Mouse (Mus musculus) heart, adult 8-10 months (tissue): ENCODE data around the gene Abhd17a. TPM values are rescaled to one million over a fixed set of nuclear protein-coding genes. Genes with fewer than 3 reads are reported as not detected.
A peak's percentile ranks its signal among the peaks of the same experiment; 100 is the strongest.

Source experiments
- DNase-seq: peaks from one replicate; pipeline ENCODE4 v3.0.0; 2022; ENCODE audit warnings: low spot score
- total RNA-seq, 4 experiments: library from RNA; stranded (reverse); gene quantifications; 2 replicates each; pipeline ENCODE4 v1.2.4; 2022

Gene Abhd17a
- total RNA-seq, 4 experiments from 2014 or later = 44.7 to 48.1 (median 46.9) TPM

DNA sequence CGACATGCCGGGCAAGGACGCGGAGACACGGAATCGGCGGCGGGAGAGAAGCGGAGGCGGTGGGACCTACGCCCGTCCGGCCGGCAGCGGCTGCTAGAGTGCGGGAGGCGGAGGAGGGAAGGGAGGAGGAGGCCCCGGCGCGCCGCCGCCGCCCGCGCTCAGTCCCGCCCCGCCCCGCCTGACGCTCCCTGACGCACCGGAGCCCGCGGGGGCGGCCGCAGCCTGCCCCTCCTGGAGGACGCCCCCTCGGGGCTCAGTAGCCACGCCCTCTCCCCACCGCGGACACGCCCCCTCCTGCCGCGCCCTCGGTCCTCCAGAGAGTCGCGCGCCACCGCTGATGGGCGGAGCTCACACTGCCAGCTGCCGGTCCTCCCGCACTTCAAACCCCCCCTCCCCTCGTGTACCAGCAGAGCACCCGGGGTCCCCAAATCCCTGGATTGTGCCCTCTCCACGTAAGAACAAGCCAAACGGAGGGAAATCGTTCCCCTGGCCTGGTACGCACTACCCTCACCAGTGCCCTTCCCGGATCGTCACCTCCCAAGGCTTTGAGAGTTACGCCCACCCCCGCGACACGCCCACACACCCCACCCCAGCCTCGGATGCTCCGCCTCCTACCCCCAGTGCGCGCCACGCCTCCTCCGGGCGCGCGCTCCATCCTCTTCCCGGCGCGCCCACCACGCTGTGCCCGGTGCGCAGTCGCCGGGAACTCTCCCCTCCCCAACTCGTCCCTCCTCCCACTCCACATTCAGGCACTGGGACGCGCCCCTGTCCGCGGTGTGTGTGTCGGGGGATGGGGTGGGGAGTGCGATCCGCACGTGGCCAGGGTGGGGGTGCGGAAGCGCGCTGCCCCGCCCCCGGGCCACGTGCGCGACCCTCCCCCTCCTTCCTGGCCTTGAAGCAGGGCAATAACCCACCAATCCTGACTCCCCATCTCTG lies 12.7 kb downstream of the Abhd17a start, which contains the start of gene Klf16:
Gene Klf16, minus strand, starts transcription at position 127 of the 936 bp plus-strand sequence.
- DNase-seq = peak; percentile 98

DNA sequence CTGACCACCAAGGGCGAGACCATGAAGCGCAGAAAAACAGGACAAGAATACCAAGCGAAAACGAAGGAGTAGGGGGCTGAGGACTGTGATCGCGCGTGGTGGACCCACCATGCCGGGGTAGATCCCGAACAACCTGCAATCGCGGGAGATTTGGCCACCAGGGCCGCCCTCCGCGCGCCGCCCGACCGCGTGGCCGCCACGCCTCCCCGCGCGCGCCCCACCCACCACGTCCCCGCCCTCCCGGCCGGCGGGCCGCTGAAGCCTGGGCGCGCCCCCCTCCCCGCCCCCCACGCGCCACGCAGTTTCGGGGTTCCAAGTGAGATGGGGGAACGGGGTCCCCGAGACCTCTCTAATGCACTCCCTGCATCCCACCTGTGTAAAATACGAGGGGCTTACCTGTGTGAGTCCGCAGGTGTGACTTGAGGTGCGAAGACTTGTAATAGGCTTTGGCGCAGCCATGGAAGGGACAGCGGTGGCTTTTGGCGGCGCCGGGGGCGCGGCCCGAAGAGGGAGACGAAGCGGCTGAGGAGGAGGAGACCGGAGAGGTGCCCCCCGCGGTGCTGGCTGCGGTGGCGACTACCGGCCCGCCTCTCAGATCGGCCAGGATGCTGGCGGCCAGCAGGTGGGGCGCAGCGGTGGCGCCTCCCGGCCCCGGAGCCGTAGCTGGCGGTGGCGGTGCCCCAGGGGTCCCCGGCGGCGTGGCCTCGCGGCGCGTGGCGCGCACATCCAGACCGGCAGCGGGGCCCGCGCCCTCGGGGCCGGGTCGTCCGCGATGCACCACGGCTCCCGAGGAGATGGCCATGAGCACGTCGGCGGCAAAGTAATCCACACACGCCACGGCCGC lies 13.6 kb downstream of the Abhd17a start:
- DNase-seq = no peak

DNA sequence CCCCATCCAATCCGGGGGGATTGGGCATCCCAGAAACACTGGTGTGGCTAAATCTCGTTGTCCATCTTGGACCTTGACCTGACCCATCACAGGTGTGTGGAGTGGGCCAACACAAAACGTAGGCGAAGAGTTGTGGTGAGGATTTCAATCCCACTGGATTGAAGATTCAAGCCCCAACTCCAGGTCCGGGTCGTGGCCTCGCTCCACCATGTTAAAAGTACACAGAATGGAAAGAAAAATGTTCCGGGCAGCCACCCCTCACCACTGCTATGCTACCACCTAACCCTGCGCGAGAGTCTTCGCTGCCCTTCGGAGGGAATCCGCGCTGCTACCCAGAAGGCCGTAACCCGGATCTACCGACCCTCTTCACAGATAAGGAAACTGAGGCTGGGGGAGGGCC lies 14.2 kb downstream of the Abhd17a start:
- DNase-seq = no peak

DNA sequence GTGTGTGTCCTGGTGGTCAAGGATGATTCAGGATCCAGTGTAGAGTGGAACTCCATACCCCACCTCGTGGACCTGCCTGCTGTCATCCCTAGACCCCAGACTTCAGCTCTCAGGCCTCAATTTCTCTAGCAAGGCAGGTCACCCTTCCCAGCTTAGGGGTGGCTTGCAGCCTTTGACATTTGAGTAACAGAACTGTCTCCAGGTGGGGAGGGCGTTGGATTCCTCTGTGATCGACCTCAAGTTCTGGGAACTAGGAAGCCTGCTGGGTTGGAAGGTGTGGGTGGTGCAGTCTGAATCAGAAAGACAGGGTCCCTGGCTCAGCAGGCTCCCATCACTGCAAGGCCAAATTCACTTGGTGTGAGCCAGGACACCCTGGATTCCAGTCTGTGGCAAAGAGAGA lies 15.2 kb downstream of the Abhd17a start:
- DNase-seq = no peak

DNA sequence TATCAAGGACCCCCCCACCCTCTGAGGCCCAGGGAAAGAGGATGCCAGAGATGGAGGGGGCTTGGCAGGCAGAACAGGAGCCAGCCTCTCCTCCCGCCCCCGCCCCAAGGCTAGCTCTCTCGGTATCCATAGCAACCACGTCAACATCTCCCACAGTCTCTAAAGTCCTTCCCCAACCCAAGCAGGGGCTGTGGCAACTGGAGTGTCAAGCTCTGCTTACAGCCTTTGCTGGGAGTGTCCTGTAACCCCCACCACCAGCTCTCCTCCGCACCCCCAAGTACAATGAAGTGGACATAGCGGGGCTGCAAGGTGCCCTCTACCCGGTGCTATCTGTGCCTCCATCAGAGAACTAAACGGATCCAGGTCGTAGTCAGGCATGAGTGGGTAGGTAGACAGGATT lies 16.2 kb downstream of the Abhd17a start:
- no peak for DNase-seq

DNA sequence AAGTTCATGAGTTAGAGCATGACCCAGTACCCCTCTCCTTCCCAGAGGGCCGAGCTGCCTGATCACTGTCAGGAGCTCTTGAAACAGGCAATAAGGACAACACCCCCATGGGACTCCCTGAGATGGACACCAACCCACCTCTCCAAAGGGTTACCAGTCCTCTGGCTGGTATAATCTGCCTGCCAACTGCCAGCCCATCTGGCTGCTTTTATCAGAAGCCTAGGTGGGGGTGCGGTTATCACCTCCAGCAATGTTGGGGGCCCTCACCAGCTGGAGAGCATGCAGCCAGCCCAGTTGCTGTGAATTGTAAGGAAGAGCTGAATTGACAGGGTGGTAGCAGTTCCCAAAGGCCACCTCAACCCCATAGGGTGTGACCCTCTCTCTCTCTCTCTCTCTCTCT lies 17.7 kb downstream of the Abhd17a start:
- no peak for DNase-seq

DNA sequence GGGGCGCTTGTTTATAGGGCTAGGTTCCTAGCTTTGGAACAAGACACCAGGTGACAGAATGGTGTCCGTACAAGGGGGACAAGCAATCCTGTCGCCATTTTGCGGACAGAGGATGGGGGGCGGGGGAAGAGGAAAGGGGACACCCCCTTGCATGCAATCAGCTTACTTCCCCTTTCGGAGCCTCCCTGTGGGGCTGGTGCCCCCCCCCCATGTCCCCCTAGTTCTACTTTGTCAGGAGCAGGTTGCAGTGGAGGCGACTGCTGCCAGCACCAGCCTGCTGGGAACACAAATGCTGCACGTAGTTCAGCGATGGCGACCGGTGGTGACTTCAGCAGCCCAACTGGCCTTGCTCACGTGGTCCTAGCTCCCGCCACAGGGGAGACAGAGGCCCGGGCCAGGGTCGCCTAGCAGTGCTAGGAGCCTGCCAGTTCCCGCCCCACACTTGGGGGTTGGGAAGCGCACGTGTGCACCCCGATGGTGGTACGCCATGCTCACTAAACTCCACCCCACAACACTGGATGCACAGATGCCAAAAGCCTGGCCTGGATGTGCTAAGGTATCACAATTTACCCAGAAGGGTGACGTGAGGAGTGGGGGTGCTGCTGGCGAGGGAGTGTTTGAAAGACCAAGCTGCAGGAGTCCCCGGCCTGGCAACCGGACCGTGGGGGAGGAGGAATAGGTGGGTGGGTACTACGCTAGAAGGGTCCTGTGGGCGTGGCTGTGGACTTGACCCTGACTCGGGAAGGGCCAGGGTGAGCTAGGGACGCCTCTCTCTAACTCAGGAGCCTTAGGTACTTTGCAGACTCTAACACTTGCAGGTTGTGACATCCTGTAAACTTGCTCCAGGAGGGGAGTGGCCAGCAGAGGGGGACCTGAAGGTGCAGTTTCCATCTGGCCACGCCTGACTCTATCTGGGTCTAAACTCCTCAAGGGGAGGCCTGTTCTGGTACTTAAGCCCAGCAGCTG lies 19.0 kb downstream of the Abhd17a start:
- DNase-seq = no peak

DNA sequence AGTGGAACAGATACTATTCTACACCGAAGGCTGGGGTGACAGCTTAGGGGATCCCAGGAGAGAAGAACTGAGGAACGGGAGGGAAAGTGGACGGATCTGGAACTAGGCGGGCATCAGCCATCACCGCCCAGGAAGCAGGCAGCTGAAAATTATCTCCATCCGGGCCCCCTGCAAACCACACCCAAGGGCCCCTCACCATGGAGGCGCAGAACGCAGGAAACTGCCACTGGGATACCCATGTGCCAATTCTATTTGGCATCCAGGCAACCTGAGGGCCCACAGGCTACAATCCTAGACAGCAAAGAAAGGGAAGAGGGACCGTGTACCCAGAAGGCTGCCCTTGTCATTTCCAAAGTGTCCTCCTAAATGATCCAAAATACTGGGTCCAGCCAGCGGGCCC lies 19.7 kb downstream of the Abhd17a start:
- DNase-seq = no peak

DNA sequence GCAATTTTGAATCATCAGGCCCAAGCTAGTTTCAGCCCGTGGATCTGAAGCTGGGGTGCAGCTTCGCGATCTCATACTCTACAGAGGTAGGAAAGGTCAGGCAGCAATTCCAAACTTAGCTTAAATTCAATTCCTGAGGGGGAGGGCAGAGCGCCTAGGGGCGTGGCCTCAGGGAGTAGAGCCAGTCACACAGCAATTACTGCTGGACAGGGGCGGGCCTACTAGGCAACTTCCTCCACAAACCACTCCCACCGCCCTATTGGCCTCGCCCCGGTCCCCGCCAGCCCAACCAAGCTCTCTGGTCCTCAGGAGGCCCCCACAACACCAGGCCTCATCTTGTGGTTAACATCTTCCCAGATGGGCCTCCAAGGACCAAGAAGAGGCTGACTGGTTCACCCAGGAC lies 20.5 kb downstream of the Abhd17a start:
- no peak for DNase-seq

DNA sequence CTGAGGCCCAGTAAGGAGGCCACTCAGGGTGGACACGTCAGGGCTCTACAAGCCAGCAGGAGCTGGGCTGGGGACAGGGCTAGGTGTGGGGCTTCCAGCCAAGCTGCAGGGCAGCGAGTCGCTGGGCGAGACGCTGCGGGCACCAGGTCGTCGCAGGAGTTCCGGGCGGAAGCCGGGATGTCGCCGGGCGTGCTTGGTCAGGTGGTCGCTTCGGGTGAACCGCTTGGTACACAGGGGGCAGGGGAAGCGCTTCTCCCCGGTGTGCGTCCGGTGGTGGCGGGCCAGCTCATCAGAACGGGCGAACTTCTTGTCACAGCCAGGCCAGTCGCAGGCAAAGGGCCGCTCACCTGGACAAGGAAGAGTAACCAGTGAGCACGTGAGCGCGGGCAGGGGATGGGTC lies 21.3 kb downstream of the Abhd17a start:
- no peak for DNase-seq

DNA sequence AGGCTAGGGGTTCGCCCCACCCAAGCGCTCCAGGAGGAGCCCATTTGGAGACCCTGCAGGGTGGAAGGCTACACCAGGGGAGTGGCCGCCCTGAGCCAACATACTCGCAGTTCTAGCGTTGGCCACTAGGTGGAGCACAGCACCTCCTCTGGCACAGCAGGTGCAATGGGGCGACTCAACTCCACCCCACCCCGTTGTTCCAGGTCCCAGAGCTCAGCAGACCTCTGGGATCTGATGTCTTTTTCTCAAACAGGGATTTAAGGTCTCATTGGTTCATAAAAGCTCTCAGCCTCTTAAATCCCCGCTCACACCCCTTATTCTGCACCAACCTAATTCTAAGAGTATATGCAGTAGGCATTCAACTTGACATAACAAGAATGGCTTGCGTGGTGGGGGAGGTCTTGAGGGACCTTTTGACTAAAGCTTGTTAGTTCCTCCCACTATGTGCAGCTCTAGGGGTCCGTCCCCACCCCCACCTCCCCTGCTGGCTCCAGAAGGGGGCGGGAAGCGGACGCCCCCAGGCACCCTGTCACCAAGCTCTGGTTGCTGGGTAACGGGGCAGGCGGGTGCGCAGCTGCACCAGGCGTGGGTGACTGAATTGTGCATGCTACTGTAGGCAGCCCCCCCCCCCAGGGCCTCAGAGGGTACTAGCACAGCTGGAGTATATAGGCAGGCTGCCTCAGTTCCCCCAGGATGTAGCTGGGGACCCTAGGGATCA lies 23.6 kb downstream of the Abhd17a start:
- DNase-seq = peak; percentile 80

DNA sequence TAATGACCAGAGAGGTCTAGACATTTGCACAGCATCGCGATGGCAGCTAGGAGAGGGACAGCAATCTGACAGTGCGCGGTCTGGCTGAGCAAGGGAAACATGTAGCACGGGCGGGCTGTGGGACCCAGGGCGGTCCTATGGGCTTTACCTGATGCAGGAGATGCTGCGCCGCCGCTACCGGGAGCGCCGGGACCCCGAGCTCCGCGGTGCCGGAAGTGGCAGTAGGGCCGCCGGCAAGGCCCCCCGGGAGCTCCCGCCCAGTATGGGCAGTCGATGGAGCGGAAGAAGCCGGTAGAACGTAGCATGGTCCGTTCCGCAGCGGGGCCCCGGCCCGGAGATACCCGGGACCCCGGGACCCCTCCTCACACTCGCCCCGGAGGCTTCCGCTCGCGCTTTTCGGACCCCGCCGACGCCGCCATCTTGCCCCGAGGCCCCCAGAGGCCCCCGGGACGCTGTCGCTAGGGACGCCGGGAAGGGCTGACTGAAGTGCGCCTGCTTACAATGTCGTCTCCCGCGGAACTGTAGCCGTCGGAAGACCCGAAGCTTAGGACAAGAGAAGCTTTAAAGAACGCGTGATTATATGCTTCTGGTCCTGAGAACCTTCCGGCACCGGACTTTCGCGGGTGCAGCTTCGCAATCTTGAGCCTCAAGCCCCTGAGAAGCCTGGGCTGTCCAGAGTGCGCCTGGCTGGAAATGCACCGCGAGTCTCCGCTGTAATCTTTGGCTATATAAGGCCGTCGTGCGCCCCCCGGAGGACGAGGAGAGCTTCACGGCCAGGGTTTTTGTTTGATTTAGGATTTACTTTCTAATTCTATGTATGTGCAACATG lies 28.8 kb downstream of the Abhd17a start, which contains the start of gene Rexo1:
Gene Rexo1, minus strand, starts transcription at position 445 of the 829 bp plus-strand sequence.
- DNase-seq = peak; percentile 93

DNA sequence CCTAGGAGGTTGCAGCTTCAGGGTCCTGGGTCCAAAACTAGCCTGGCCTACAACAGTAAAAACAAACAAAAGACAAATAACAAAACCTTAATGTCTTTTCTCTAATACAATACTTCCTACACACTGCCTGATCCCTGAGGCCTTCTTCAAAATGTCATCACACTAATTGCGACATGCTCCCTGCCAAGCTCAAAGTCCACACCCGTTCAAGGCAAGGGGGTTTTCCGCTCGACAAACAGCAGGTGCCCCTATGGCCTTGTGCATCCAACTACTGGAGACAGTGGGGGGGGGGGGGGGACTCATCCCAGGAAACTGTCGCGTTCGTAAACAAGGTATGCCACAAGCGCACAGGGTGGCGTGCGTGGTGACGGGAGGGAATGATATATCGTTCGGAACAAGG lies 29.5 kb downstream of the Abhd17a start:
- no peak for DNase-seq

DNA sequence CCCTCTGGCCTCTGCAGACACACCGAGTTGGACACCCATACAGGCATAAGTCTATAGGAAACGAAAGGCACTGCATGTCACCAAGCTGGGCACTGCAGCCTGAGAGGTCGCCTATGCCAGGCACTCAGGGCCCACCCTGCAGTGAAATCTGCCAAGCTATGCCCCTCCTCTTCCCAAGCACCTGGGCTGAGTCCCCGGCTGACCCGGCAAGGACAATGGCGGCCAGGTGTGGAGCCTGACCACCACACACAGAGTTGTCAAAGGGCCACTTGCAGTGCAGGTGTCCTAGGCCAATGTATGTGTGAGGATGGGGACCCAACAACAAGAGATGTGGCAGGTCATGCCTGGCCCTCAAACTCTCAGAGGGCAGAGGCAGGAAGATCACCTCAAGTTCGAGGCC lies 30.7 kb downstream of the Abhd17a start:
- no peak for DNase-seq

DNA sequence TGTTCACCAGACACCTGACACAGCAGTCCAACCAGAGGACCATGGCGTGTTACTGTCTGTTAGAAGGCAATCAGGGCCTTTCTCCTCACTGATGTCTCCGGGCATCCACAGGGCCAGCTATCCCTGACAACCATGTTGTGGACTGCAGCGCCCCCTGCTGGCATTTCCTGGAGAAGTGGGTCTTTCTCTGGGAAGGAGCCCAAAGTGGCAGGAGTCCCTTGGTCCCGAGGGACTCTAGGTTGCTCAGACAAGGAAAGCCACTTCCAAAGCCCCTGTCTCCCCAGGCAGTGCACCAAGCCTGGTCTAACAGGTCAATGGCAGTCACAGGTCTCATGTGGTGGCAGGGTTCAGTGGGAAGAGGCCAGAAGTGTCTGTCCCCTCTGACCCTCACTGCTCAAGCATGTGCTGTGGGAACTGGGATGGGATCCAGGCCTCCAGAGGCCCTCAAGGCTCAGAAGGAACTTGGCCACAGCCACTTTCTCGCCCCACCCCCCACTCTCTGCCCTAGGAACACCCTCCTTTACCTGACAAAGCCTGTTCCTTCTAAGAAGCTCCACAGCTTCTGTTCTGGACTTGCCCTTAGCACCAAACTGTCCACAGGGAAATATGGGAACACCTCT lies 32.7 kb downstream of the Abhd17a start:
- DNase-seq = peak; percentile 69

DNA sequence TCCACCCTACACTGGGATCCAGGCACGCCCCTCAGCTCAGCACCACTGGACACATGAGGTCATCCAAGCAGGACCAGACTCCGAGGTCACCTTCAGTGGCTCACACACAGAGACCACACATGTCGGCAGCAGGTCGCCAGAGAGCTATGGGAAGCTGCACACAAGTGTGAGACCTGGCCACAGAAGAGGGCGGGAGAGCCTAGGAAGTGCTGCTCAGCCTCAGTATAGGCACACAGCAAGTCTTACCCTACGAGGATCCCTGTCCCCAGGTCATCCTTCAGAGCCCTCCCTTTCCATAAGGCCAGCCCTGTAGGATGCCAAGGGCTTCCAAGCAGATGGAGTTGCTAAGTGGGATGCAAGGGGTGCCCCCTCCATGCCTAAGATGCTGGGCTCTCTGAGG lies 36.1 kb downstream of the Abhd17a start:
- DNase-seq = no peak

DNA sequence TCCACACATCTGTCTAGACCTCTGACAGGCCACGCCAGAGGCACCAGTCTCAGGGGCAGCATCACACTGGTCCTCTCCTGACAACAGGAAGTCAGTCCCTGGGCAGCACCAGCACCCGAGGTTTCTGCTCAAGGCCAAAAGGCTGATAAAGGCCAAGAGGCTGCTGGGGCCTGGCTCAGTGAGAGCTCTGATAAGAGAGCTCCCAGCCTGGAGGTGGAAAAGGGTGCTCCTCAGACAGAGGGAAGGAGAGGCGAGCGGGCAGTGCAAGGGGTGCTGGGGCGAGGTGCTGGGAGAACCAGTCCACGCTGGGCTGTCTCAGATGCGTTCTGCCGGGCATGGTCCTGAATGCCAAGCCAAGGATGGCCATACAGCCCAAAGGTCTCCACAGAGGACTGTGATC lies 36.6 kb downstream of the Abhd17a start:
- no peak for DNase-seq

DNA sequence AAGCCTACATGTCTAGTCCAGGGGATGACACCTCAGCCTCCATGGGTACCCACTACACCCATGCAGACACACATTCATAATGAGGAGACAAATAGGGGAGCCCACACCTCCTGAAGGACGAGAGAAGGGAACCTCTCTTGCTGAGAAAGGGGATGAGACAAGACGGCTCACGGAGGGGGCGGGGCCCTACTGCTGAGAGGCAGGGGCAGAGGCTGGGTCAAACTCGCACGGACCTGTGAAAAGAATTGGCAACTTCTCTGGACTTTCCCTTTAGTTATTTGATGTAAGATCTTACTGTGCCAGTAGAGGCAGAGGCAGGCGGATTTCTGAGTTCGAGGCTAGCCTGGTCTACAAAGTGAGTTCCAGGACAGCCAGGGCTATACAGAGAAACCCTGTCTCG lies 37.8 kb downstream of the Abhd17a start:
- no peak for DNase-seq

DNA sequence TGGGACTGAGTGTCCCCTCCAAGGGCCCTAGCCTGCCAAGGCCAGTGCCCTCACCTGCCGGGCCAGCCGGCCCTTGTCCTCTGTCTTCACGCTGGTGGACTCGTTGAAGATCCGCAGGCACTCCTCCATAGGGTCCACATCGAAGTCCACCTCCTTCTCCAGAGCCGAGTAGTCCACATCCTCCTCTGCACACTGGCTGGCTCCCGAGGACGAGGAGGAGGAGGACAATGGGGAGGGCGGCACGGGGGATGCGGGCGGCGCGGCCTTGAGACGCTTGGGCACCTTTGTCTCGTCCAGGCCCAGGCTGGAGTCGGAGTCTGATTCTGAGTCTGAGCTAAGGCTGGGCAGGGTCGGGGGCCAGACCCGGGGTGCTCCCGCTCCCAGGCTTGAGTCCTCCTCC lies 40.9 kb downstream of the Abhd17a start:
- no peak for DNase-seq
